Mouse (Mus musculus) retina, adult 2 months (tissue): ENCODE results near the gene Slco2a1.

ENCODE experiments used
- DNase-seq: peaks from one replicate; pipeline ENCODE4 v3.0.0-alpha.2; 2012; ENCODE audit warnings: low read depth, low spot score

The Slco2a1 gene

DNA sequence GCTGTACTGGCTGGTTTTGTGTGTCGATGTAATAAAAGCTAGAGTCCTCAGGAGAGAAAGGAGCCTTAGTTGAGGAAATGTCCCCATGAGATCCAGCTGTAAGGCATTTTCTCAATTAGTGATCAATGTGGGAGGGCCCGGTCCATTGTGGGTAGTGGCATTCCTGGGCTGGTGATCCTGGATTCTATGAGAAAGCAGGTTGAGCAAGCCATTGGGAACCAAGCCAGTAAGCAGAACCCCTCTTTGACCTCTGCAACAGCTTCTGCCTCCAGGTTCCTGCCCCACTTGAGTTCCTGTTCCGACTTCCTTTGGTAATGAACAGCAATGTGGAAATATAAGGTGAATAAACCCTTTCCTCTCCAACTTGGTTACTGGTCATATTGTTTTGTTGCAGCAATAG lies 6.1 kb upstream of the Slco2a1 start:
- no peak for DNase-seq

DNA sequence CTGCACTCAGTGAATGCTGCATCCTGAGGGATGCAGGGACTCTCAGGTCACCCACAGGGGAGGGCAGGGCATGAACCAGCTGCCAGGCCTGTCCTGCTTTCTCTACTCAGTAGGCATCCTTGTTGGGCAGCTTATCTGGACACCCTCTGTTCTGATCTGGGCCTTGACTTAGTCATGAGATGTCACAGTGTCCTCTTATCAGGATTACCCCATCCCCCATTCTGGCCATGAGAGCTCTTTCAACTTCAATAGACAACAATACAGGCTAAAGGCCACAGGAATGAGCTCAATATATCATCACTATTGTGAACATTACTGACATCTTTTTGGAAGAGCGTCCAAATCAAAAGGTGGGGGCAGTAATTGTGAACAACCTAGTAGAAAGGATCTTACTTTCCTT lies 3.4 kb upstream of the Slco2a1 start:
- no peak for DNase-seq

DNA sequence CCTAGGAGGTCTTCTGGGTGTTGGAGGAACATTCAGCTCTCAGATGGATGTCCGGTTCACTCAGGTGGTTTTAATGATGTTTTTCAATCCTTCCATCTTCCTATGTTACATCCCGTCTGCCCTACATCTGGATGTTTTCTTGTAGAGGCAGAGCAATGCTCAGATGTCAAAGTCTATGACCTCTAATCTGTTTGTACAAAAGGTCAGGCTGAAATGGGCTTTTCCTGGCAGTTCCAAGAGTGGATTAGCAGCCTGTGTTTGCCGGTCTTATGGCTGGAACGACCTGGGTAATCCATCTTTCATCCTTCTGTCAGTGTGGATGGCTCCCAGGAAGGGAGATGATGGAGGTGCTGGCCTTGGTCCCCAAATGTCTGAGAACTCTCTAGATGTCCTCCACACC lies 2.6 kb upstream of the Slco2a1 start:
- no peak for DNase-seq

DNA sequence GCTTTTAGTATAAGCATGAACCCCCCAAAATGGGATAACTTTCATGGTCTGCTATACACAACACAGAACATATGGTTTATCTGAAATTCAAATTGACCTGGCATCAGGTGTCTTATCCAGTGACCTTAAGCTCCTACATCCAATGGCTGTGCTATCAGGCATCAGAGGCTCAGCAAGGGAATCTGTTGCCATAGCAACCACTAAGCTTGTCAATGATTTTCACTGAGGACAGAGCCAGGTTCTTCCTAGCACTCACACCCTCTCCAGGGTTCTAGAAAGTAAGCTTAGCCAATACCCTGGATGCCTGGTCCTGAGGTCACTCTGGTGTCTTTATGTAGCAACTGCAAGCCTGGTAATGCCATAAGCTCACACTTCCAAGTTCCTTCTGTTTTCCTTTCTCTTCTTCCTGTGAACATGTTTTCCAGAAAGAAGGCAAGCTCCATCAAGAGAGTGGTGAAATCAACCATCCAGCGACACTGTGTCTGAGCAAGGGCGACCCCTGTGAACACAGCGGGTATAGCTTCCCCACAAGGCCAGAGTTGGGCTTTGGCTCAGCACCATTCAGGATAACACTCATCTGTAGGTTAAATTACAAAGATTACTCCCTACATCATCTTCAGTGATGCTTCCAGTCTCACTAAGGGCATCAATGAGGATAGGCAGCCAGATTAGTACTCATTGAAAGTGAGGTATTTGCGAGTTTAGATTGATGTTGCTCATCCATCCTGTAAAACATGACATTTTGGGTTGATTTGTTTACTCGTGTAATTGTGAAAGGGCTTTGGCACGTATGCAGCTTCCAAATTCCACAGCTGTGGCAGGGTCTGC lies 2.0 kb downstream of the Slco2a1 start:
- peak; percentile 8 for DNase-seq

DNA sequence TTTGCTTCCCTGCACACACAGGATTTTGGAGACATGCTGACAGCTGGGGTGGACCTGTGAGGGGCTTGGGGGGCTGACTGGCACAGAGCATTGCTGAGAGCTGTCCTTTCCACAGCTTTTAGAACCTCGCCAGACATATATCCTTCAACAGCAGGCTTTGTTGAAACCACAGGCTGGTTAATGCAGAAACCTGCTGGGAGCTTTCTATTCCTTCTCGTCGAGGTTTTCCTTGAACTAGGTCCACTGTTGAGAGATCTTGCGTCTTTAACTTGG lies 2.6 kb downstream of the Slco2a1 start:
- no peak for DNase-seq

DNA sequence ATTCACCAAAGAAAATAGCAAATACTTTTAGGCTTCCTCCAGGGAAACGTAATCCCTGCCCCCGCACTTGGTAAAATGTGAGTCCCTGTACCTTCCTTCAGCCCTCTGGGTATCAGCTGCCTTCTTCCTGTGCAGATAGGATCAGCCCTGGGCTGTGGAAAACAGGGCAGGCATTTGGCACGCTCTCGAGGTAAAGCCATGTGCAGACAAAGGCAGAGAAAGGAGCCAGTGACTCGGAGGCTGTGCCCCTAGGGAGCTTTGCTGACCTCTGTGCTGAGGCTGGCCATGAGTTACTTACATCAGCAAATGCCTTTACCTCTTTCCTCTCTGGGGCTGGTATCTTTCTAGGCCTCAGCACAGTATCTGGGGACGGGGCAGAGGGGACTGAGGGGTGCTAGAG lies 4.4 kb downstream of the Slco2a1 start:
- DNase-seq: no peak

DNA sequence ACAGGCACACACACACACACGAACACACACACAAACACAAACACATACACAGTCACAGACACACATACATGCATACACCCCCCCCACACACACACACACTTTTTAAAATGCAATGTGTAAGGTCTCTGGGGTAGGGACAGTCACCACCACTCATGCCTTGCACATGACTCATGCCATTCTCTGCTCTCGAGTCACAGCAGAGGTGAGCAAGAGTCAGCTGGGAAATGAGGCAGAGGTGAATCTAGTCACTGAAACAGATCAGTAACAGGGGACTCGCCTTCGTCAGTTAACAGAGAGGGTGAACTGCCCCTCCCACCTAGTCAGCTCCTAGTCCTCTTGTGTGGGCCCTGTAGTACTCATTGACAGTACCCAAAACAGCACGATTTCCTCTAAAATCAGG lies 5.3 kb downstream of the Slco2a1 start:
- DNase-seq: no peak

DNA sequence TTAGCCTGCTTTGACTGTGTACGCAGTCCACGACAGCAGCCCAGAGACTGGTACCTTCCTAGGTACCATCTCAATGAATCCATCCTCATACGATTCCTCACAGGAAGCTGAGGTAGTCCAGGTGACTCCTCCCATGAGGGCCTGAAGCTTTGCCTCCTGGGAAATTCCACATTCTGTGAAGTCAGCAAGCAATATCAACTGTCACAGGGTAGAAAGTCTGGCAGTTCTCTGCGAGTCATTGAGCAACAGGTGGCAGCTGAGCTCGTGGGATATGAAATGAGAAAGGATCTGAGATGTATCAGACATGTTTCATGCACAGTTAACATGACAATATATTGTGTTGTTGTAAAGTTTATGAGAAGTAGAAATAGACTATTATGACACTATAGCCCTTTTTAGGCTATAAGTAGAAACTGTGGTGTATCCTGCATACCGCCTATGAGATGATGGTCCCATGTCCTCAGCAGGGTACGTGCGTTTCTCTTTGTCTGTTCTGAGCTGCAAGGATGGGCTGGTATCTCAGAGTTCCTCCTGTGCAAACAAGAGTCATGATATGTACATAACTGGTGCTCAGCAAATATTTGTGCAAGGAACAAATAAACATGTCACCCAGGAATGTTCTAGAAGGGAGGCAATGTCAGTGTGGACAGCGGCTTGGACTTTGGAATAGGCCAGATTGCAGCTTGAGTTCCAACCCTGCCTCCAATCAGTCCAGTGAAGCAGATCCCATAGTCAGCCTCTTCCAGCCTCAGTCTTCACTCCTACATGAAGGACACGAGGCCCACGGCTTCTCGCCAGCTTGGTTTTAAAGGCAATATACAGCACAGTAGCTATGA lies 7.5 kb downstream of the Slco2a1 start:
- DNase-seq: no peak

DNA sequence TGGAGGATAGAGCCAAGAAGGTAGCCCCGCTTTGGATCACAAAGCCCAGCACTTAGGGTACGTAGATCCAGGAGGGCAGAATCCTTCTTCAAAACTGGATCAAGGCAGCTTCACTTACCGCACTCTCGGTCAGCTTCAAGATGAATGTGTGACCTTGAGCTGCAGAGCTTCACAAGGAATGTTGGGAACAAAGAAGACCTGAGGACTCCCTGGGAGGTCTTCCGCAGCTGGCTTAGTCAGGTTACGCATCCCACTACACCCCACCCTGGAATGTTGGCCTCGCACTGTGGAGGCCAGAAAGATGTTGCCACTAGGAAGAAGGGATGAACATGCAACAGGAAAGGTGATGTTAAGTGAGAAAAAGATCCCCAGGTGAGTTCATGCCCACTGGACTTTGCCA lies 11.9 kb downstream of the Slco2a1 start:
- no peak for DNase-seq

DNA sequence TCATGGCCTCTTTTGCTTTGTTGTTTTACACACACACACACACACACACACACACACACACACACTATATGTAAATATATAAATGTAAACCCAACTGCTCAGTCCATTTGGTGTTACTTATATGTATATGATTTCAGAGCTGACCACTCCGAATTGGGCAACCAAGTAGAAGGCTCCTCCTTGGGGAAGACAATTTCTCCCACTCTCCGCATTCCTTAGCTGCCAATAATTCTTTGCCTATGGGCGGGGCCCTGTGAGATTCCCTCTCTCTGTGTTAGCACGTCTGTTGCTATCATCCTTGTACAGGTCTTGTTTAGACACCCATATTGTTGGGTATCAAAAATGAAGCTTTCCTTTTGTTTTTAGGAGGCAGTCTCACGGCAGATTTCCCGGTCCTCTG lies 15.8 kb downstream of the Slco2a1 start:
- DNase-seq: no peak

DNA sequence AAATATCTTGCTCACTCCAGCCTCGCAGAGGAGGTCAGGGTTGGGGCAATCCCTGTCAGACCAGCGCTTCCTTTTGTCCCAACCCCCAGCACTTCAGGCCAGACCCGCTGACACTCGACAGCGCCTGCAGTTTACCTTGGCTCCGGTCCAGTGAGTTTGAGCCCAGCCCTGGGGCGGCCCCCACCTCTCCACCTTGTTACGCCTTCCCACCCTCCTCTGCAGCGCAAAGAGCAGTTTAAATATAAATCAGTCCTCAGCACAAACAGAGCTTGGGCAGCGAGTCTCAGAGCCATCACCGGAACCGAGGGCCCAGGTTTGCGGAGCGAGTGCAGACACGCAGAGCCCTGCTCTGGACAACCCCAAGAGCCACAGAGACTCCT lies 19.2 kb downstream of the Slco2a1 start:
- DNase-seq: no peak

DNA sequence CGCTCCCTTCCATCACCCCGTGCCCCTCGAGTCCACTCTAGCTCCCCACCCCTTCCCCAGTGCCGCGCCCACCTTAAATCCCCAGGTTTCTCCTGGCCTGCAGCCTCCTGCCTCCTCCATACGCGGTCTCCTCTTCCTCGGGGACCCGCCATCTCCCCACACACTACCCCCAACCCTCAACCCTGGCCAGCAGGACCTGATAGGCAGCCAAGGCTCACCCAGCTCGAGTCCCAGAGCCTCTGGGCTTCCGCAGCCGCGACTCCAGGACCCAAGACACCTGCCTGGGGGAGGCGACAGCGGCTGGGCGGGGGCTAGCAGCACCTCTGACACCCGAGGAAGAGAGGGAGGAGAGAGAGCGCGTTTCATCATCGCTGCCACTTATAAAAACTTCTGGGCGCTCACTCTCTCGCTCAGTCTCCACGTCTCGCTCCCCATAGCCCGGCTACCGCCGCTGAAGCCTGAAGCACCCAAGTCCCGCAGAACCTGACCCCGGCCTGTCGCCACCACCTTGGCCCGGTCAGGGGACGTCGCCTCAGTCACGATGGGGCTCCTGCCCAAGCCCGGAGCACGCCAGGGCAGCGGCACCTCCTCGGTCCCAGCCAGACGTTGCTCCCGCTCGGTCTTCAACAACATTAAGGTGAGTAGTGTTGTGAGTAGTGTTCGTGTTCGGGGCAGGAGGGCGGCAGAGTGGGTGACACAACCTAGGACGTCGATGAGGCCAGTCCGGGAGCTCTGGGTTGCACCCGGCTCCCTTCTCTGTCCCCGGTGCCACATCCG lies 19.8 kb downstream of the Slco2a1 start:
- DNase-seq: no peak

DNA sequence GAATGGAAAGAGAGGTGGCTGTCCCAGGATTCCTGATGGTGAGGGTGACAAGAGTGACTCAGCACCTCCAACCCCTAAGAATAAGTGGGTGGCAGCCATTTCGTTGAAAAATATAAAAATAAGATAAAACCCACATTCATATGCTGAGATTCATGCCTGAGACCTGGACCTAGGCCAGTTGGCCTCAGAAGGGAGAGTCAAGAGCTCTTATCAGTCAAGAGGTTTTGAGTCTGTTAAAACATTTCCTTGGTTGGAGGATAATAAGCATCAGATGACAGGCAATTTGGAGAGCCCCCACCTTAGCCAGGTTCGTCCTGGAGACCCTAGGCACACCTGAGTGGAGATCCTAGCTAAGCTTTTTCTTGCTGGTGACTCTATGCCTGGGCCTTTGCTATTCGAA lies 21.6 kb downstream of the Slco2a1 start:
- no peak for DNase-seq

DNA sequence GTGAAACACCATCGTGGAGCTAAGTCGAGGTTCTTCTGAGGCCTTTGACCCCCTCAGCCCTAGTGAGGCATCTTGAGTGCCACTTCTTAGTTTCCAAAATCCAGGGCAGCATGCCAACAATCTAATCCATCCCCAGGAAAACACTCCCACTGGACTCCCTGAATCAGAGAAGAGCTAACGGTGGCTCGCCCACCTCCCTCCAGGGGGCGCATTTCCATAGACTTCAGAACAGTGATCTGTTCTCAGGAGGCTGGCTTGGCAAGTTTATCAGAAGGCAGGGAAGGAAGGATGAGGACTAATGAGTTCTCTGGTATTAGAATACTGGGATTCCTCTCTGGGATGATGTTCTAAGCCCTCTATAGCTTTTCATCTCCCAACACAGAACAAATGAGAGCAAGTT lies 24.9 kb downstream of the Slco2a1 start:
- no peak for DNase-seq

DNA sequence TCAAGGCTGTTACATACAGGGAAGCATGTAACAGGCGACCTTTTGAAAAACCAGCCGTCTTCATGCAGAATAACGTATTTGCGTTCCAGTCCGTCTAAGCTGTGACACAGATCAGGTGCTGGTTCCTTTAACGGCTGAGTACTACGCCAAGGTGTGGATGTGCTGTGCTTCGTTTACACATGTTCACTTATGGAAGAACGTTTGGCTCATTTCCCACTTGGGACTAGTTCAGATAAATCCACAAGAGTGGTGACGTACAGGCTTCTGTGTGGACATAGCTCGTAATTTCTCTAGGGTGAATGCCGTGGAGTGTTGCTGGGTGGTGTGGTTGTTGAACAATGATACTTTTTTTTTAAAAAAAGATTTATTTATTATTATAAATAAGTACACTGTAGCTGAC lies 26.2 kb downstream of the Slco2a1 start:
- DNase-seq: no peak

DNA sequence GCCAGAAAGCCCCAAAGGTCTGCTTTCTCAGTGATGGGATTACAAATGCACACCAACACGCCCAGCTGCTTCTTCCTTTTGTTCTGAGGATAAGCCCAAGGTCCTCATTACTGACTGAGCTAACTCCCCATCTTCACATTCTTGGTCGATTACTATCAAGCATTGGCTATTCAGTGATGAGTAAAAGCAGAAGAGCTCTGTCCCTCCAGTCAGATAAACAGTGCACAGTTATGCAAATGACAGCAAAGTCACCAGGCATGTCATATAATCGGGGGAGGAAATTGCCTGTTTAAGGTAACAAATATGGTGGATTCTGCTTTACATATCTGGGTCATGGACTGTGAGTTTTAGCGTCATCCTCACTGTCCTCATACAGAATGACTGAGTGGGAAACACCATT lies 35.6 kb downstream of the Slco2a1 start:
- DNase-seq: no peak

DNA sequence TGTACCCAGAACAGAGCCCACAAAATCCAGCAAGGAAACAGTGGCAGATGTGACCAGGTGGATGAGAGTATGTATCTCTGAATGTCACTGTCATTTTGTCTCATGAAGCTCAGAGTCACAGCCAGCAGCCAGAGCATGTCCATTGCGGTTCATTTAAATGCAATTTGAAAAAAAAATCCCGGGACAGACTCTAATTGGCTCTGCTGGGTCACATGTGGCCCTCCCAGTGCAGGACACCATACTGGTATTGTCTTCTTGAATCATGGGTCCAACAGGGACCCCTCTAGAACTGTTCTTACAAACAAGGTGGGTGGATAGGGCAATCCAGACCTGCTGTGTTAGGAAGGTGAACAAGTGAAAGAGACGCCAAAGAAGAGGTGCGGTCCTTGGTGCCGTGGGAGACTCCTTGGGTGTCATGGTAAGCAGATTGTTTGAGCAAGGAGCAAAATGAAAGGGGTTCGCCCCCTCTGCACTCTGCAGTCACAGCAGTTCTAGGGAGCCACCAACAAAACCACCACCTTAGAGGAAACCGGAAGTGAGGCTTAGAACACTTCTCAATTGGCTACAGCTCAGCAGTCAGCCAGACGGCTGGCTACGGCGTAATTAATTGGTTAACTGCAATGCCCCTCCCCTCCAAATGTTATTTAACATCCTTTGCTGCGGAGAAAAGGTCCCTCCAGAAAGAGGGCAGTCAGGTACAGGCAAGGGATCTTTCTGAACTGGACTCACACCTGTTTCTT lies 38.8 kb downstream of the Slco2a1 start:
- DNase-seq: no peak

DNA sequence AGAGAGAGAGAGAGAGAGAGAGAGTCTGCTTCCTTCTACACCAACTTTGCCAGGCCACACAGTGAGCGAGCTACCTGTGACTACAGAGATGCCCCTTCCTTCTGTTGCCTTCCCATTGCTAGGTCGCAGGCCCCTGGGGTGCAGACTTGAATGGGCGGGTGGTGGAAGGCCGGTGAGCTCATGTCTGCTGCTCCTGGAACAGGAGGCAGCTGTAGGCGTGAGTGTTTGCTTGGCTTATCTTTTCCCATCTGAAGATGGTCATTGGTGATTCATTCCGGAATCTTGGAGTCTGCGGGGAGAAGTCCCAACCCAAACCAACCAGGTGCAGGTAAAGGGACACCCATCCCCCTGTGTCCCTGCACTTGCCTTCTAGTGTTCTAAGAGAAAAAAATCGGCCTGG lies 40.5 kb downstream of the Slco2a1 start:
- DNase-seq: no peak

DNA sequence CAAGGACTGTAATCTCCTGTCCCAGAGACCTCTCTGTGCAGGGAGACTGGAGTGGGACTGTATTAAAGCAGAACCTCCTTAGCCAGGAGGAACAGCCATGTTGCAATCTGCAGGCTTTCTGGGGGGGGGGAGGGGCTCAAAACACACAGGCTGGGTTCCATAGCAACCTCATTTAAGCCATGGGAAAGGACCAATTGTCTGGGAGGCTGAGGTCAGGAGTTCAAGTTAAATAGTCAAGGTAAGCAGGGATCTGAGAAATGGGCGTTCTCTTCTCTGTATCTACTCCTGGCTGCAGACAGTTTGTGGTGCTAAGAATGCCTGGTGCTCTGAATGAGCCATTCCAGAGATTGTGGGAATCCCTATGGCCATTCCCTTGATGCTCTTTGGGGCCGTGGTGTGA lies 41.5 kb downstream of the Slco2a1 start:
- DNase-seq: no peak

DNA sequence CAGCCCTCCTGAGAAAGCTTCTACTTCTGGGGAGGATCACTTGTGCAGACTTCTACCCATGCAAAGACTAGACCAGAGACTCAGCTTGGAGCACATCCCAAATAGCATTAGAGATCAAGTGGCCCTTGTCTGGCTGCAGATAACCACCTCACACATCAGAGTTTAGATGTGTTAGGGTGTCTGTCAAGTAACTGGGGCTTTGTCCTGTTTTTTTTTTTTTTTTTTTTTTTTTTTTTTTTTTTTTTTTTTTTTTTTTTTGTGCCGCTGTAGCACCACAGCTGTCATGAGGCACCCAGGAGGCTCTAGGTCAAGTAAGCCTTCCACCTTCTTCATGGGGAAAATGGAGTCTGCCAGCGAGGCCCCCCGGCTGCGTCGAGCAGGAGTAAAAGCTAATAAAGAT lies 42.7 kb downstream of the Slco2a1 start:
- DNase-seq: no peak

DNA sequence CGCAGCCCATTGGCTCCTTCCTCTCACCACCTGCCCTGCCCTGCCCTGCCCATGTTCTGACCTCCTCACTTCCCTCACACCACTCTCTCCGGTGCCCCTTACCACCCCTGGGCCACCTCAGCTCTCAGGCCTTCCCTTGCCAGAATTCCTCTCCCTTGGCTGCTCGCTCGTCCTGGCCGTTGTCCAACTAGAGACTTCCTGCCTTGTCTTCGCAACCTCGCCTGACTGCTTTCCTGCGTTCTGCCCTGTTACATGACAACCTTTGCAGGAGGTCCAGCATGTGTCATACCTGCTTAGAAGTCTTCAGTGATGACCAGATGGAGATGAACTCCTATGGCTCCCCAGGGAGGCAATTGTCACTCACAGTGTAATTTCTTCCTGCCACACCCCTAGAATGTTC lies 43.7 kb downstream of the Slco2a1 start:
- DNase-seq: no peak

DNA sequence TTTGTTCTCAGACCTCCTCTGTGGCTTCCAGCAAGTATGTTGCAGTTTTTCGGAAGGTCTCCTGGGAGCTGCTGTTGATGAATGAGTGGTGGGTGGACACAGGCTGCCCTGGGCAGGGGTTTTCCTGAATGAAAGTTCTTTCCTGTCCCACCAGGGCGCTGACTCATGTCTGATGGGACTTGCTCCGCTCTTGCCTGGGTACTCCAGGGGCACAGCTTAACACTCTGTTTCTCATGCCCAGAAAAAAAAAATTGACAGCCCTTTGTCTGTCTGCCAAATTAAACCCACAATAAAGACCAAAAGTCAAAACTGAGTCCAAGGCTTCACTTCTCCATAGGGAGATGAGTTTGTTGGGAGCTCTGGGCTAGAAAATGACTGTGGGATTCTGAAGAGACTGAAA lies 44.9 kb downstream of the Slco2a1 start:
- DNase-seq: no peak
